Mouse (Mus musculus) embryonic facial prominence, embryonic 13.5 days (tissue): ENCODE data around the gene Tdrd5. TPM values are rescaled to one million over a fixed set of nuclear protein-coding genes. Genes with fewer than 3 reads are reported as not detected.
"Not testable (repeated sequence)": the region's sequence is repeated elsewhere in the genome, so short reads cannot be mapped to it uniquely, and the experiment has no call there.

Experiments used
- ATAC-seq: fragments of 200-750 bp; cut with Nextera tagmentation; 2 replicates; pipeline ENCODE4 v1.8.0; 2017; ENCODE audit warnings: low read depth; ENCODE audit not compliant: insufficient number of reproducible peaks, insufficient read depth, low FRiP score, low TSS enrichment
- H3K27ac ChIP-seq: fragments of 300-500 bp; sonication (generic); 2 replicates; pipeline ENCODE4 v1.5.1; 2015; ENCODE audit warnings: moderate library complexity, mild to moderate bottlenecking, inconsistent platforms
- H3K27me3 ChIP-seq: fragments of 300-500 bp; sonication (generic); 2 replicates; pipeline ENCODE4 v1.6.1; 2015; ENCODE audit warnings: mild to moderate bottlenecking, inconsistent platforms
- H3K36me3 ChIP-seq: fragments of 300-500 bp; sonication (generic); 2 replicates; pipeline ENCODE4 v1.6.1; 2015; ENCODE audit warnings: mild to moderate bottlenecking, inconsistent platforms
- H3K4me1 ChIP-seq: fragments of 300-500 bp; sonication (generic); 2 replicates; pipeline ENCODE4 v1.6.1; 2015; ENCODE audit warnings: inconsistent platforms
- H3K4me2 ChIP-seq: fragments of 300-500 bp; sonication (generic); 2 replicates; pipeline ENCODE4 v1.6.1; 2015; ENCODE audit warnings: moderate library complexity, mild to moderate bottlenecking, inconsistent platforms
- H3K4me3 ChIP-seq: fragments of 300-500 bp; sonication (generic); 2 replicates; pipeline ENCODE4 v1.5.1; 2015; ENCODE audit warnings: mild to moderate bottlenecking, inconsistent platforms
- H3K9ac ChIP-seq: fragments of 300-500 bp; sonication (generic); 2 replicates; pipeline ENCODE4 v1.6.1; 2015; ENCODE audit warnings: mild to moderate bottlenecking, inconsistent platforms
- H3K9me3 ChIP-seq: fragments of 300-500 bp; sonication (generic); 2 replicates; pipeline ENCODE4 v1.6.1; 2016; ENCODE audit warnings: inconsistent platforms
- WGBS: fragments of 180-500 bp; shearing (Covaris S2); methylation state at CpG from one replicate; pipeline ENCODE4 v1.1.7; 2015; ENCODE audit warnings: mixed read lengths; 5-methylcytosine and 5-hydroxymethylcytosine counted together
- polyA plus RNA-seq: library from polyadenylated mRNA; unstranded; fragments of >200 nt; fragmentation: Nextera tagmentation; extraction: Ambion mirVana; gene quantifications from 2 replicates; pipeline ENCODE4 v1.2.1, GENCODE M21; 2015

The Tdrd5 gene
- polyA plus RNA-seq, 1 experiment from 2014 or later, result 1.3 TPM

DNA sequence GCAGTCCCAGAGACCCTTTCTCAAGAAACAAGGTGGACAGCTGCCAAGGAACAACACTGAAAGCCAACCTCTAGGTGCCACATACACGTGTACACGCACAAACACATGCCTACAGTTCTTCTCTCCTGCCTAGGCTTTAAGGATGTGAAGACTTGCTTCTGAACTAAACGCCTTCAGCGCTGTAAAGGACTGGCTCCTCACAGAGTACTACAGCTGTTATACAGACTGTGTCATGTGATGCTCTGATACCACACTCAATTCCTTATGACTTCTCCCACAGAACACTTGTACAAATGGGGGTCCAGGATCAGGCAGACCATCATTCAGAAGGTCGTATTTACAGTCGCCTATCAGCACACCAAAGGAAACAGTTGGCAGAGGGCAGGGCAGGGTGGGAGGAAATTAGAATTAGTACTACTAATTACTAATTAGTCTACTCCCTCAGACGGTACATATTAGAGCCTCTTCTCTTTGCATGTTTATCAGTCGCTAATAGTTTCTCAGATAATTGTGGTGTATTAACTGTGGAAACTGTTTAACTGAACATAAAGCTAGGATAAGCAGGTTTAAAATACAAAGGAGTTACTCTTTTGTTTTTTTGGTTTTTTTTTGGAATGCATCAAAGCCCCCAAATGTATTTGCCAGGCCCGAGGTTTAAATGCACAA lies 14.8 kb downstream of the Tdrd5 start:
- H3K4me3 ChIP-seq, result no peak overlapping the region
- no peaks in the 10 kb centered on the region for H3K36me3 ChIP-seq
- ATAC-seq, result no peak
- WGBS, result 72% methylated on average over 9 of the region's 9 CpGs
- H3K4me1 ChIP-seq, result no peaks in the 10 kb centered on the region
- H3K9me3 ChIP-seq, result no peaks in the 10 kb centered on the region
- H3K27ac ChIP-seq, result no peak overlapping the region
- H3K27me3 ChIP-seq, result no peaks in the 10 kb centered on the region
- H3K4me2 ChIP-seq, result no peak overlapping the region
- no peak overlapping the region for H3K9ac ChIP-seq

DNA sequence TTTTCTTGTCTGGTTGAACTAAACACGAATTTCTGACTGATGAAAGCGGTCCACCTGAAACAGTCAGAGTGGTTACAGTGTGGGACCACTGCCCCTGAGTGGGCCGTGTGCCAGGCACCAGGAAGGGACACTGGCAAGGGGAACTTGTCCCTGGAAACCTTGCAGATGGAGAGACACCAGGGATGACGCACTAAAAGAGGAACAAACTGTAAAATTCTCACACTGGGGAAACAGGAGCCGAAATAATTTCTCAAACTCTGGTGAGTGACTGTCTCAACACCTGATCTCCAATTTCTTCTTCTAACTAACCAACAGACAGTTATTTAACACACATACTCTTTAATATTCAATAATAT lies 17.9 kb downstream of the Tdrd5 start:
- H3K4me2 ChIP-seq, result no peak overlapping the region
- no peak overlapping the region for H3K27ac ChIP-seq
- no peak overlapping the region for H3K4me3 ChIP-seq
- no peaks in the 10 kb centered on the region for H3K36me3 ChIP-seq
- no peak for ATAC-seq
- H3K4me1 ChIP-seq, result no peaks in the 10 kb centered on the region
- 80% methylated on average over 5 of the region's 5 CpGs for WGBS
- H3K27me3 ChIP-seq, result no peaks in the 10 kb centered on the region
- no peaks in the 10 kb centered on the region for H3K9me3 ChIP-seq
- H3K9ac ChIP-seq, result no peak overlapping the region

DNA sequence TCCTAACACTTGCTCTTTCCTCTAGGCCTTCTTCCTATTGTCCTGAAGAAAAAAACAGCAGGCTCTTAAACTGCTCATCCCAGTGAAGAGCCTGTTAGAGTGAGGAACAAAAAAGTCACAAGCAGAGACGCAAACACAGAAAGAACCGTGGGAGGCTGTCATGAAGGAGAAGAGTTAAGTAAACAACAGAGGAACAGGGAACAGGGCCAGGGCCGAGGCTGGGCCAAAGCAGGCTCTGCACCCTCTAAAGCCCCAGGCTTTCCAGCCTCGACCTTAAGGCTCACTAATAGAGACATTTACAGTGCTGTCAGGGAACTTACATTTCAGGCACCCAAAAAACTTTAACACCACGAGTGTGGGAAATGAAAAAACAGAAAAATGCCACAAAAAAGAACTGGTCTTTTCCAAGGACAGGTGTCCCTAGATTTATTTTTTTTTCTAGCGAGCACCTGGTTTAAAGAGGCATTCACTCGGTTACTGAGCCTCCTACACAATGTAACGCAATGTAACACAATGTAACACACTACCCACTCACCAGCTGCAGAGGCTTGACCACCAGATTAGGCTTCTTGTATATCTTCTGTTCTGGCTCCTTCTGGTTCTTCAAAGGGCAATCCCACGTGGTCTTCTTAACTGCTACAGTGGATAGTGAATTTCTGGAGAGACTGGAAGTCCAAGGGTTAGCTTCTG lies 18.5 kb downstream of the Tdrd5 start:
- H3K36me3 ChIP-seq, result no peaks in the 10 kb centered on the region
- no peak overlapping the region for H3K4me3 ChIP-seq
- WGBS, result 50% methylated on average over 9 of the region's 9 CpGs
- no peak for ATAC-seq
- H3K4me2 ChIP-seq, result no peak overlapping the region
- H3K4me1 ChIP-seq, result no peaks in the 10 kb centered on the region
- no peak overlapping the region for H3K9ac ChIP-seq
- no peaks in the 10 kb centered on the region for H3K9me3 ChIP-seq
- H3K27me3 ChIP-seq, result no peaks in the 10 kb centered on the region
- no peak overlapping the region for H3K27ac ChIP-seq

DNA sequence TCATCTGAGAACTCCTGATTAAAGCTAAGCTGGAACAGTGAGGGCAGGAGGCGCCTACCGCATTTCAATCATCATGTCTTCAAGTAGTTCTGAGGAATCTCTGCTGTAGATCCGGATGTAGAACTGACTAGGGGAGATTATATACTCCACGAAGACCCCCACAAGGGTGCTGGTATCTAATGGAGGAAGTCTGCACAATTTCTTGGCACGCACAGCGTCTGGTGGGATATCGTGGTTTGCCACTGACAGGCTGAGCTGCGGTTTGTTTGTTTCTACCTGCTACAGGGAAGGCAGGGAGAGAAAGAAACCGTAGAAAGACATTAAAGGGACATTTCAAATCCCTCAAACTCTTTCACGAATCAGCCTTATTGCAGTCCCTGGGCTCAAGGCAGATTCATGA lies 19.3 kb downstream of the Tdrd5 start:
- 74% methylated on average over 10 of the region's 10 CpGs for WGBS
- H3K9me3 ChIP-seq, result no peaks in the 10 kb centered on the region
- no peaks in the 10 kb centered on the region for H3K4me1 ChIP-seq
- no peak overlapping the region for H3K9ac ChIP-seq
- no peak overlapping the region for H3K4me2 ChIP-seq
- ATAC-seq, result no peak
- H3K4me3 ChIP-seq, result no peak overlapping the region
- H3K36me3 ChIP-seq, result no peaks in the 10 kb centered on the region
- H3K27me3 ChIP-seq, result no peaks in the 10 kb centered on the region
- H3K27ac ChIP-seq, result no peak overlapping the region

DNA sequence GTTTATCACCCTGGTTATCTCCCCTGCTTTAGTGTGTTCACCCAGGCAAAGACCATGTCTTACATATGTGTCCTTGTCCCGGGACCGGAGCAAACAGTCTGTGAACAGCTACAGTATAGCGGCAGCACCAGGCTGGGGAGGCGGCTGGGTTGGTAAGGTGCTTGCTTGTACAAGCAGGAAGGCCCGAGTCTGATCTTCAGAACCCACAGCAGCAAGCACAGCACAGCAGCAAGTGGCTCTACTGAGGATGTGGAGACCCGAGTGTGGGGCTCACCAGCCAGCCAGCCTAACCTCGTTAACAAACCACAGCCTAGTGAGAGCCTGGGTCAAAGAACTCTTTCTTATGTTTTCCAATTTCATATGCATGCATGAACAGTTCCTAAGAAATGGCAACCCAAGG lies 23.3 kb downstream of the Tdrd5 start:
- H3K27me3 ChIP-seq, result no peaks in the 10 kb centered on the region
- H3K9me3 ChIP-seq, result no peaks in the 10 kb centered on the region
- no peak for ATAC-seq
- no peaks in the 10 kb centered on the region for H3K4me1 ChIP-seq
- no peak overlapping the region for H3K27ac ChIP-seq
- H3K4me3 ChIP-seq, result no peak overlapping the region
- no peaks in the 10 kb centered on the region for H3K36me3 ChIP-seq
- H3K4me2 ChIP-seq, result no peak overlapping the region
- H3K9ac ChIP-seq, result no peak overlapping the region
- 80% methylated on average over 7 of the region's 7 CpGs for WGBS

DNA sequence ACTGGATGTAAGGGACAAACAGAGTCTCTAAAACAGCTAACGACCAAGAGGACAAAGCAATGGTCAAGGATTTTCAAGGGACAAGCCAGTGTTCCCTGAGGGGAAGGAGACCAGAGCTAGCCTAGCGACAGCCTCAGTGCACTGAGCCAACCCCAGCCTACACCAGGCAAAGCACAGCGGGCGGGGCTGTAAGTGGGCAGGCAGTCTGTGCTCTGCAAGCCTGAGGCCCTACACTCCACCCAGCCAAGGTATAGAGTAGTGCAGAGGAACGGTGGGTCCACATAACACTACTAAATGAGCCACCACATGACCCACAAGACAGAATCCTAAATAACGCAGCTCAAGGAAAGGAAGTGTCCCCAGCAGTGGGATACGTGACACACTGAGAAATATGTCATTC lies 29.8 kb downstream of the Tdrd5 start:
- Histone ChIP-seq H3K4me1 (no peaks in the 10 kb centered on the region; the same call in 1 of the 2 replicates), H3K27ac (no peak overlapping the region), H3K27me3 (no peaks in the 10 kb centered on the region), H3K9me3 (no peaks in the 10 kb centered on the region), H3K9ac (no peak overlapping the region), H3K36me3 (no peaks in the 10 kb centered on the region), H3K4me2 (no peak overlapping the region), H3K4me3 (no peak overlapping the region)
- WGBS, result 56% methylated on average over 7 of the region's 7 CpGs
- ATAC-seq, result no peak

DNA sequence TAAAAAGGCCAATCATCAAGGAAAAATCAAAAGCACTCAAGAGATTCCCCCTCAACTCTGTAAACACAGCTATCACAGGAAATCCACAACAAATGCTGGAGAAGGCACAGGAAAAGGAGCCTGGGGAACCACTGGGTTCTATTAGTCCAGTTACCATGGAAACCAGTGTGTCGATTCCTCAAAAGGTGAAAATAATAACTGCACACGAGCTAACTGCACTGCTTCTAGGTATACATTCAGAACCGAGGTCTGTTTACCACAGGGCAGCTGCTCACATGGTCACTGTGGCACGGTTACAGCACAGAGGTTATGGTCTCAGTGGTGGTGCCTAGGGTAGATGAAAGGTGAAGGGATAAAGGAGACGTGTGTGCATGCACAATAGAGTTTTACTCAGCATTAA lies 31.8 kb downstream of the Tdrd5 start:
- no peaks in the 10 kb centered on the region for H3K36me3 ChIP-seq
- 27% methylated on average over 5 of the region's 5 CpGs for WGBS
- H3K4me2 ChIP-seq, result no peak overlapping the region
- H3K4me1 ChIP-seq, result no peaks in the 10 kb centered on the region; the same call in 1 of the 2 replicates
- no peak for ATAC-seq
- H3K9ac ChIP-seq, result no peak overlapping the region
- H3K4me3 ChIP-seq, result no peak overlapping the region
- no peaks in the 10 kb centered on the region for H3K27me3 ChIP-seq
- no peak overlapping the region for H3K27ac ChIP-seq
- no peaks in the 10 kb centered on the region for H3K9me3 ChIP-seq

DNA sequence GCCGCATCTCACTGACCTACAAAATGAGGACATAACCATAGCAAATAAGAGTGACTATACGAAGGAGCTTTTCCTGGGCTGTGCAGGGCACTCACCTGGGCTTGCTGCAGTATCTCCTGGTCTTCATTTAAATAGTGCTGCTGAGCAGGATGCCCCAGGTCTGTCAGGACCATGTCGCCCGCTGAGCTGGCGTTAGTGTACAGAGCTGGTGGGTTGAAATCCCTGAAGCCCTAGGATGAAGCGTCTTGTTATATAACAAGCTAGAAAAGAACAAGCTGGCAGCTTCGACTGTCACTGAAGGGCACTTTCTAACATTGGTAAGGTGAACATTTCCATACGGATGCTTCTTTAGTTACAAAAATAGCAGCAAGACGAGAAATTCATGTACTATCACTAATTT lies 33.0 kb downstream of the Tdrd5 start:
- H3K4me2 ChIP-seq, result no peak overlapping the region
- no peaks in the 10 kb centered on the region for H3K27me3 ChIP-seq
- no peaks in the 10 kb centered on the region for H3K9me3 ChIP-seq
- 81% methylated on average over 9 of the region's 9 CpGs for WGBS
- no peak overlapping the region for H3K27ac ChIP-seq
- no peaks in the 10 kb centered on the region; the same call in 1 of the 2 replicates for H3K4me1 ChIP-seq
- H3K4me3 ChIP-seq, result no peak overlapping the region
- no peak overlapping the region for H3K9ac ChIP-seq
- no peaks in the 10 kb centered on the region for H3K36me3 ChIP-seq
- no peak for ATAC-seq

DNA sequence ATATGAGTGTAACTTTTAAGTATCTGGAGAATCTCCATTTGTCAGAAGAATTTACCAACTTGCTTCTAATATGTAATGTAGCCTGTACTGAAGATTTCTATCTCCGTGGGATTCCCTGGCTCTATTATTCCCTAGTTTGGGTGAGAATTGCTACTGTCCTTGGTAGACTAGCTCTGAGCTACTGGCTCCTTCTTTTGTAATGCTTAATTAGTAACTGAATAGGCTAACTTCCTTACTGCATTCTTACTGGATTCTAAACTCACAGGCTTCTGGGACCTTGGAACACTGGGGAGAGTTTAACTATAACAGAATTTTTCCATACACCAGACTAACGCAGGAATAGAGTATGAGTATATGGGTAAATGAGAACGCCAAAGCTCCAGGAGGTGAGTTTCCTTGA lies 34.9 kb downstream of the Tdrd5 start:
- H3K9me3 ChIP-seq, ATAC-seq, H3K4me3 ChIP-seq, H3K36me3 ChIP-seq, H3K4me1 ChIP-seq, H3K4me2 ChIP-seq, H3K27ac ChIP-seq, H3K9ac ChIP-seq, H3K27me3 ChIP-seq: not testable (repeated sequence)
- 28% methylated on average over 3 of the region's 3 CpGs for WGBS

DNA sequence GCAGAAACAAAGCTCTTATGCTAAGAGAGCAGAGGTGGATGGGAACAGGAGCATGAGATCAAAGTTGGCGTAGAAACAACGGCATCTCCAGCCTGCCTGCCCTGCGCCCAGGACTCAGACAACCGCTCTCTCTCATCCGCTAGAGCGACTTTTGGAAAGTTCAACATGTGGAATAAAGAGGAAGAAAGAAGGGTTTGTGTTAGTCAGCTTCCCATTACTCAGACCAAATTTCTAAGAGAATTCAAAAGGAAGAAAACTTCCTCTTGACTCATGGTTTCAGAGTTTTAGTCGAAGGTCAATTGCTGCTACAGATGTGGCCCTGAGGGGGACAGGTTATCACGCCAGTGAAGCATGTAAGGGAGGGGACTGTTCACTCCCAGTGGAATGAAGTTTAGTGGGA lies 39.5 kb downstream of the Tdrd5 start:
- no peak overlapping the region for H3K9ac ChIP-seq
- H3K27ac ChIP-seq, result no peak overlapping the region
- H3K4me1 ChIP-seq, result no peaks in the 10 kb centered on the region
- ATAC-seq, result no peak
- H3K9me3 ChIP-seq, result no peaks in the 10 kb centered on the region
- H3K27me3 ChIP-seq, result no peaks in the 10 kb centered on the region; the same call in 1 of the 2 replicates
- H3K4me2 ChIP-seq, result no peak overlapping the region
- no peak overlapping the region for H3K4me3 ChIP-seq
- 81% methylated on average over 8 of the region's 8 CpGs for WGBS
- H3K36me3 ChIP-seq, result no peaks in the 10 kb centered on the region

DNA sequence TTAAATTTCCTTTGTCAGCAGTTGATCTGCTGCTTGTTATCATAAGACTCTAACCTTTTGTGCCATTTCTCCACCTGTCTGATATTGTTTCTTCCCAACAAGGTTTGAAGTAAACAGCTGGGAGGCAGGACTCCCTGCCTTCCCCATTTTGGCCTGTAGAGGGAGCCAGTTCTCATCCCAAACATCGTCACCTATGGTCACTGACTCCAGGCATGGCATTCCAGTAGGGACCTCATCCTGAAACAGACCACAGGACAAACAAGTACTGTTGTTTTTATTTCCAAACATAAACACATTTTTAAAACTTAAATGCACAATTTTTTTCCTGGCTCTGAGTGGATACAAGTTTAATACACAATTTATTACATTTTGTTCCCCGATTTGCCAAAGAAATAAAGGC lies 40.1 kb downstream of the Tdrd5 start:
- 51% methylated on average over 2 of the region's 2 CpGs for WGBS
- Histone ChIP-seq H3K9me3 (no peaks in the 10 kb centered on the region), H3K4me2 (no peak overlapping the region), H3K36me3 (no peaks in the 10 kb centered on the region), H3K27ac (no peak overlapping the region), H3K4me3 (no peak overlapping the region), H3K27me3 (no peaks in the 10 kb centered on the region; the same call in 1 of the 2 replicates), H3K4me1 (no peaks in the 10 kb centered on the region), H3K9ac (no peak overlapping the region)
- ATAC-seq, result no peak

DNA sequence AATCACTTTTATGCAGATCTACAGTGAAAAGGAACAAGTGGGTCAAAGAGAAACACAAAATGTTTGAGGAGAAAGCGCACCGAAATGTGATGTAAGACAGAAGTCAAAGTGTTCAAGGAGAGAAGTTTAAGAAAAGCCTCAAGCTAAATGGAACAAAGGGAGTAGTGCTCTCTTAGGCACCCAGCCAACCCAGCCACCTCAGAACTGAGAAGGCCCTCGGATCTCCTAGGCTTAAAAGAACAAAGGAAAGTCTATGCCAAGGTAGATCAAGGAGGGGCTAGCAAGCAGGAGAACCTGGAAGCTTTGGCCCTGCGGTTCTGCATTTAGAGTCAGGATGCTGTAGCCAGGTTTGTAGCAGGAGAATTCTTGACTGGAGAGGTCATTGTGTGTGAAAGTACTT lies 48.6 kb downstream of the Tdrd5 start:
- Histone ChIP-seq H3K4me2 (no peak overlapping the region), H3K9ac (no peak overlapping the region), H3K4me1 (no peaks in the 10 kb centered on the region), H3K9me3 (no peaks in the 10 kb centered on the region), H3K27me3 (no peaks in the 10 kb centered on the region; the same call in 1 of the 2 replicates), H3K36me3 (no peaks in the 10 kb centered on the region), H3K4me3 (no peak overlapping the region), H3K27ac (no peak overlapping the region)
- WGBS, result 59% methylated on average over 4 of the region's 4 CpGs
- no peak for ATAC-seq
